Comparison of ENCODE assay signal across 25 mouse cellular contexts in genomic region chr4:148313601-148314000, GRCm38 (mm10). TPM values are rescaled to one million over a fixed set of nuclear protein-coding genes. Genes with fewer than 3 reads are reported as not detected.
DNase-seq lines count a peak whose midpoint lies in the region; ATAC-seq lines count a peak whose summit lies in the region.
"Had no signal": no experiment of that assay in that cellular context is flagged by ENCODE, and none has a peak within 500 bp of the region (broad histone marks: within the 10 kb centered on the region; RNA-seq: fewer than 3 reads in every experiment).

No protein-coding gene starts in this region.

- no peaks in the 10 kb centered on the region for H3K9me3 ChIP-seq in hindbrain, embryonic 12.5 days (replicated peaks)
- H3K9me3 ChIP-seq in hindbrain, embryonic 14.5 days (ENCODE audit: control insufficient read depth, low read length), result no peaks in the 10 kb centered on the region
- H3K9me3 ChIP-seq in kidney, embryonic 14.5 days (ENCODE audit: control insufficient read depth, low read length), result no peaks in the 10 kb centered on the region
- H3K9me3 ChIP-seq: embryonic facial prominence, embryonic 13.5 days; heart, embryonic 10.5 days; limb, embryonic 13.5 days; liver, embryonic 13.5 days; lung, embryonic 15.5 days; midbrain, embryonic 10.5 days; neural tube, embryonic 13.5 days had no signal

- H3K4me2 ChIP-seq in hindbrain, embryonic 12.5 days (replicated peaks), result no peak overlapping the region
- no peak overlapping the region for H3K4me2 ChIP-seq in hindbrain, embryonic 14.5 days (replicated peaks)
- H3K4me2 ChIP-seq in kidney, embryonic 14.5 days (replicated peaks; ENCODE audit: low read depth, low read length), result no peak overlapping the region
- H3K4me2 ChIP-seq: embryonic facial prominence, embryonic 13.5 days; limb, embryonic 13.5 days; liver, embryonic 13.5 days; lung, embryonic 15.5 days; neural tube, embryonic 13.5 days had no signal

- ATAC-seq in hindbrain, embryonic 12.5 days (ENCODE audit: low FRiP score), result no peak
- no peak for ATAC-seq in hindbrain, embryonic 14.5 days (ENCODE audit: low FRiP score)
- ATAC-seq in kidney, embryonic 14.5 days (ENCODE audit: low FRiP score, low TSS enrichment), result no peak

- no peak overlapping the region for H3K9ac ChIP-seq in hindbrain, embryonic 12.5 days
- H3K9ac ChIP-seq in hindbrain, embryonic 14.5 days, result no peak overlapping the region
- no peak overlapping the region for H3K9ac ChIP-seq in kidney, embryonic 14.5 days (ENCODE audit: low read depth, low read length)
- H3K9ac ChIP-seq: embryonic facial prominence, embryonic 13.5 days; limb, embryonic 13.5 days; liver, embryonic 13.5 days; lung, embryonic 15.5 days had no signal

- peaks cover 52% of the 10 kb centered on the region for H3K4me1 ChIP-seq in hindbrain, embryonic 12.5 days
- H3K4me1 ChIP-seq in hindbrain, embryonic 14.5 days (replicated peaks; ENCODE audit: control insufficient read depth, insufficient read depth, low read length), result peaks cover 42% of the 10 kb centered on the region
- H3K4me1 ChIP-seq in kidney, embryonic 14.5 days (ENCODE audit: control insufficient read depth, insufficient read depth, low read length), result no peaks in the 10 kb centered on the region; the same call in 1 of the 2 replicates
- H3K4me1 ChIP-seq: embryonic facial prominence, embryonic 13.5 days; liver, embryonic 13.5 days; lung, embryonic 15.5 days had no signal

- peak; percentile 25 to 39 for DNase-seq in adrenal gland, postnatal 36 days
- DNase-seq in adrenal gland, postnatal 25 days, result no peak
- DNase-seq in hindbrain, embryonic 14.5 days (ENCODE audit: low spot score), result no peak
- DNase-seq in kidney, postnatal 36 days, result peak; percentile 4 to 6
- DNase-seq in yolk sac, embryonic 10.5 days (ENCODE audit: low spot score), result peak; percentile 12
- DNase-seq: cerebellum, adult 11 months; cerebellum, adult 9-11 months; gastrocnemius, postnatal 10 days; heart, postnatal 4 days; liver, embryonic 13.5 days; lung, postnatal 4 days; spleen, adult 18-20 months; thymus, postnatal 14 days had no signal

- no peaks in the 10 kb centered on the region; the same call in 1 of the 2 replicates for H3K27me3 ChIP-seq in hindbrain, embryonic 12.5 days
- H3K27me3 ChIP-seq in hindbrain, embryonic 14.5 days (ENCODE audit: control insufficient read depth, insufficient read depth, low read length), result no peaks in the 10 kb centered on the region
- no peaks in the 10 kb centered on the region for H3K27me3 ChIP-seq in kidney, embryonic 14.5 days (ENCODE audit: control insufficient read depth, insufficient read depth, low read length)
- H3K27me3 ChIP-seq: liver, embryonic 13.5 days; lung, embryonic 15.5 days; neural tube, embryonic 13.5 days had no signal

- H3K27ac ChIP-seq in hindbrain, embryonic 12.5 days, result 0 out of 2 replicates have a peak overlapping the region, but pooled peaks have one; percentile 79
- no peak overlapping the region for H3K27ac ChIP-seq in hindbrain, embryonic 14.5 days
- no peak overlapping the region for H3K27ac ChIP-seq in kidney, embryonic 14.5 days (ENCODE audit: low read depth, low read length)
- H3K27ac ChIP-seq: embryonic facial prominence, embryonic 13.5 days; heart, embryonic 10.5 days; limb, embryonic 13.5 days; liver, embryonic 13.5 days; lung, embryonic 15.5 days; midbrain, embryonic 10.5 days had no signal

- no peaks in the 10 kb centered on the region for H3K36me3 ChIP-seq in hindbrain, embryonic 12.5 days
- no peaks in the 10 kb centered on the region for H3K36me3 ChIP-seq in hindbrain, embryonic 14.5 days (replicated peaks; ENCODE audit: control insufficient read depth, insufficient read depth)
- no peaks in the 10 kb centered on the region for H3K36me3 ChIP-seq in kidney, embryonic 14.5 days (ENCODE audit: control insufficient read depth, insufficient read depth, low read length)
- H3K36me3 ChIP-seq: embryonic facial prominence, embryonic 13.5 days; heart, embryonic 10.5 days; limb, embryonic 13.5 days; liver, embryonic 13.5 days; lung, embryonic 15.5 days; midbrain, embryonic 10.5 days; neural tube, embryonic 13.5 days had no signal

- no peak overlapping the region for H3K4me3 ChIP-seq in hindbrain, embryonic 12.5 days
- H3K4me3 ChIP-seq in hindbrain, embryonic 14.5 days (replicated peaks; ENCODE audit: low read length), result no peak overlapping the region
- H3K4me3 ChIP-seq in kidney, embryonic 14.5 days (ENCODE audit: low read length), result no peak overlapping the region
- H3K4me3 ChIP-seq: embryonic facial prominence, embryonic 13.5 days; erythroblast, embryonic 14.5 days; heart, embryonic 10.5 days; limb, embryonic 13.5 days; liver, embryonic 13.5 days; lung, embryonic 15.5 days; midbrain, embryonic 10.5 days; myocyte; neural tube, embryonic 13.5 days had no signal

- 39% methylated on average over 8 of the region's 8 CpGs for WGBS in hindbrain, embryonic 12.5 days
- 37% methylated on average over 8 of the region's 8 CpGs for WGBS in hindbrain, embryonic 14.5 days
- 32% methylated on average over 8 of the region's 8 CpGs for WGBS in kidney, embryonic 14.5 days

RNA-seq across cellular contexts. Expression of gene Disp3, which starts 25.8 kb away (rescaled TPM):
- under 1 TPM; 0.13 to 0.63 TPM for total RNA-seq in adrenal gland, postnatal 36 days (2021)
- total RNA-seq in adrenal gland, postnatal 25 days (2021), result 0.85 and 1.8 TPM in 2 replicates
- polyA plus RNA-seq in hindbrain, embryonic 12.5 days (2016; fragmentation: Nextera tagmentation; extraction: Ambion mirVana), result 13.2 and 14.7 TPM in 2 replicates
- 16.6 and 16.9 TPM in 2 replicates for polyA plus RNA-seq in hindbrain, embryonic 14.5 days (2014; fragmentation: Nextera tagmentation; extraction: Ambion mirVana)
- polyA plus RNA-seq in kidney, embryonic 14.5 days (2014; fragmentation: Nextera tagmentation; extraction: Ambion mirVana), result 0.14 and 0.34 TPM in 2 replicates
- total RNA-seq: common myeloid progenitor, adult 5-6 weeks; granulocyte monocyte progenitor cell, adult 5-6 weeks had no signal
- polyA plus RNA-seq: erythroblast, embryonic 14.5 days had no signal

Comparison
In these comparisons a context has a peak if more than half of its experiments do, and no peak if none do; other contexts are left out.
1. DNase-seq: peak in adrenal gland, postnatal 36 days (2 of 2), kidney, postnatal 36 days (2 of 2) and yolk sac, embryonic 10.5 days (single experiment); none in adrenal gland, postnatal 25 days (single experiment) and hindbrain, embryonic 14.5 days (single experiment).
2. RNA of gene Disp3, which starts 25.8 kb away (polyA plus RNA-seq): 16.6 to 16.9 TPM in hindbrain, embryonic 14.5 days and 13.2 to 14.7 TPM in hindbrain, embryonic 12.5 days; 0.14 to 0.34 TPM in kidney, embryonic 14.5 days; every median in the first group is over 10 times any median in the second.